Mouse (Mus musculus) skeletal muscle tissue, postnatal 0 days (tissue): Measurements from ENCODE around the gene Rgs7bp. TPM values are rescaled to one million over a fixed set of nuclear protein-coding genes. Genes with fewer than 3 reads are reported as not detected.

ENCODE experiments used
- polyA plus RNA-seq: library from polyadenylated mRNA; unstranded; fragments of >200 nt; fragmentation: Nextera tagmentation; extraction: Ambion mirVana; gene quantifications from 2 replicates; pipeline ENCODE4 v1.2.1, GENCODE M21; 2015

Gene Rgs7bp
- 1.3 and 1.9 TPM in 2 replicates for polyA plus RNA-seq

GRCm38 (mm10) chr13:105054181-105054940 is at the start of gene Rgs7bp:
Gene Rgs7bp (minus strand): TSS chr13:105054930.

GRCm38 (mm10) chr13:105081862-105082261 is 27.1 kb upstream of the Rgs7bp start, which contains the start of gene 4933425L06Rik:
Gene 4933425L06Rik (plus strand): TSS chr13:105082122.

Other genes starting within 250 kb of the Rgs7bp start
- 17.2 and 18.3 TPM in 2 replicates for gene Cwc27, start 237.8 kb downstream of the Rgs7bp start, polyA plus RNA-seq
- gene Shisal2b, start 191.0 kb downstream of the Rgs7bp start, polyA plus RNA-seq = not detected in 2 replicates
- not detected in 2 replicates for gene 4933425L06Rik, start 27.2 kb upstream of the Rgs7bp start, polyA plus RNA-seq
- gene Rnf180, start 239.9 kb upstream of the Rgs7bp start, polyA plus RNA-seq = 0.73 and 0.87 TPM in 2 replicates